Mouse (Mus musculus) embryonic facial prominence, embryonic 13.5 days (tissue): ENCODE data around the gene Hook2. TPM values are rescaled to one million over a fixed set of nuclear protein-coding genes. Genes with fewer than 3 reads are reported as not detected.

ENCODE experiments used
- ATAC-seq: fragments of 200-750 bp; cut with Nextera tagmentation; 2 replicates; pipeline ENCODE4 v1.8.0; 2017; ENCODE audit warnings: low read depth; ENCODE audit not compliant: insufficient number of reproducible peaks, insufficient read depth, low FRiP score, low TSS enrichment
- H3K27ac ChIP-seq: fragments of 300-500 bp; sonication (generic); 2 replicates; pipeline ENCODE4 v1.5.1; 2015; ENCODE audit warnings: moderate library complexity, mild to moderate bottlenecking, inconsistent platforms
- H3K27me3 ChIP-seq: fragments of 300-500 bp; sonication (generic); 2 replicates; pipeline ENCODE4 v1.6.1; 2015; ENCODE audit warnings: mild to moderate bottlenecking, inconsistent platforms
- H3K36me3 ChIP-seq: fragments of 300-500 bp; sonication (generic); 2 replicates; pipeline ENCODE4 v1.6.1; 2015; ENCODE audit warnings: mild to moderate bottlenecking, inconsistent platforms
- H3K4me1 ChIP-seq: fragments of 300-500 bp; sonication (generic); 2 replicates; pipeline ENCODE4 v1.6.1; 2015; ENCODE audit warnings: inconsistent platforms
- H3K4me2 ChIP-seq: fragments of 300-500 bp; sonication (generic); 2 replicates; pipeline ENCODE4 v1.6.1; 2015; ENCODE audit warnings: moderate library complexity, mild to moderate bottlenecking, inconsistent platforms
- H3K4me3 ChIP-seq: fragments of 300-500 bp; sonication (generic); 2 replicates; pipeline ENCODE4 v1.5.1; 2015; ENCODE audit warnings: mild to moderate bottlenecking, inconsistent platforms
- H3K9ac ChIP-seq: fragments of 300-500 bp; sonication (generic); 2 replicates; pipeline ENCODE4 v1.6.1; 2015; ENCODE audit warnings: mild to moderate bottlenecking, inconsistent platforms
- H3K9me3 ChIP-seq: fragments of 300-500 bp; sonication (generic); 2 replicates; pipeline ENCODE4 v1.6.1; 2016; ENCODE audit warnings: inconsistent platforms
- WGBS: fragments of 180-500 bp; shearing (Covaris S2); methylation state at CpG from one replicate; pipeline ENCODE4 v1.1.7; 2015; ENCODE audit warnings: mixed read lengths; 5-methylcytosine and 5-hydroxymethylcytosine counted together
- polyA plus RNA-seq: library from polyadenylated mRNA; unstranded; fragments of >200 nt; fragmentation: Nextera tagmentation; extraction: Ambion mirVana; gene quantifications from 2 replicates; pipeline ENCODE4 v1.2.1, GENCODE M21; 2015

Hook2 gene
- polyA plus RNA-seq, 1 experiment from 2014 or later, result 23.2 TPM

DNA sequence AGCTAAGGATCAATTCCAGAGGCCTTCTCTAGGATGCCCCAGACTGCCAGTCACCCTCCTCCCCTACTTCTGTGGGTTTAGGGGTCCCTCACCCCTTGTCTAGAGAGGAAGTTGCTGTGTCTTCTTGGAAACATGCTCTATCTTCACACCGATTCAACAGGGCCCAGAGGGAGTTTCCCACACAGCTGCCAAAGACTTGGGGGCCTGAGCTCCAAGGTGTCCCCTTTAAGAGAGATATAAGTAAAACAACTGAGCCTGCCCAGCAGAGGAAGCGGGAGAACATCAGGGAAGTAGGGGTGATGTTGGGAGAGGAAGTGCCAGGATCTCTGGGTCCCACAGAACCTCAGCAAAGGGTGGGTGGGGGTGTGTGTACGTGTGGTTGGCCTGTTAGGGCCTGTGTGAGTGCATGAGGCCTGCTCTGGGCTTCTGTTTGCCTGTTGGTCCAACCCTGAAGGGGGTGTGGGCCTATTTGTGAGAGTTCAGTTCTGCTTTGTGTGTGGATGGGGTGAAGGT is 7.8 kb upstream of the Hook2 start:
- peak overlapping the region; percentile 68 for H3K27ac ChIP-seq
- no peak overlapping the region for H3K4me2 ChIP-seq
- 63% methylated on average over 3 of the region's 3 CpGs for WGBS
- no peak overlapping the region for H3K9ac ChIP-seq
- peaks cover 75% of the 10 kb centered on the region for H3K4me1 ChIP-seq
- no peak overlapping the region for H3K4me3 ChIP-seq
- no peak for ATAC-seq
- no peaks in the 10 kb centered on the region for H3K9me3 ChIP-seq
- H3K27me3 ChIP-seq, result peaks cover 47% of the 10 kb centered on the region
- no peaks in the 10 kb centered on the region for H3K36me3 ChIP-seq

GRCm38 (mm10) chr8:84984294-84985048 is 5.9 kb upstream of the Hook2 start:
- 3% methylated on average over 16 of the region's 16 CpGs for WGBS
- Histone ChIP-seq H3K4me1 (peaks cover 63% of the 10 kb centered on the region), H3K27me3 (peaks cover 28% of the 10 kb centered on the region), H3K4me3 (peak overlapping the region; percentile 56), H3K27ac (peak overlapping the region; percentile 58), H3K9ac (peak overlapping the region; percentile 69), H3K4me2 (peak overlapping the region; percentile 99), H3K9me3 (no peaks in the 10 kb centered on the region), H3K36me3 (no peaks in the 10 kb centered on the region)
- ATAC-seq, result no peak

DNA sequence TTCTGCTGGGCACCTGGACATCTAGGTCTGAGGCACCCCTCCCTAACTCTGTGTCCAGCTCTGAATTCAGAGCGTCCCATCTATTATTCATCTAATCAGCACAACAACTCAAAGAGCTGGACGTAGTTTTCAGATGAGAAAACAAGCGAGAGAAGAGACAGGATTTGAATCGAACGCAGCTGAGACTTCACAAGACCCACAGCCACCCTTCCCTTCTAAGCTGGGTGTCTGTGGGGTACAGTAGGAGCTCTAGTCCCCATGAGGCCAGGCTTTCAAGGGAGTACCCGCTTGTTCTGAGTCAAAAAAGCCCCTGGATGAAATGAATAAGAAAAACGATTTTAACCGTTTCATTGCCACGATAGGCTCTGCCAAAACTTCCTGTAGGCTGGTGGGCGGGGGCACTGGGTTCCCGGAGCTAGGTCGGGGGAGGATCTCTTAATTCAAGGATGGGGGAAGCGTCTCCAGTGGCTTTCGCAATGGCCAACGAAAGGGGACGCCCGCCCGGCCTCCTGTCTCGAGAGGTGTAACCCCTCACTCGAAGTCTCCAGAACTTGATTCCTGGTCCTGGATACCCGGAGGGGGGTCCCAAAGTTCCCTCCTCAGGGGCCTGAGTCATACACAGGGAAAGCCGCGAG is 5.2 kb upstream of the Hook2 start:
- no peaks in the 10 kb centered on the region for H3K36me3 ChIP-seq
- peak overlapping the region; percentile 62 for H3K27ac ChIP-seq
- H3K9me3 ChIP-seq, result no peaks in the 10 kb centered on the region
- no peak for ATAC-seq
- peak overlapping the region; percentile 69 for H3K9ac ChIP-seq
- peaks cover 25% of the 10 kb centered on the region for H3K27me3 ChIP-seq
- peaks cover 57% of the 10 kb centered on the region for H3K4me1 ChIP-seq
- peak overlapping the region; percentile 56 for H3K4me3 ChIP-seq
- peak overlapping the region; percentile 99 for H3K4me2 ChIP-seq
- WGBS, result under 1% methylated on average over 23 of the region's 23 CpGs

DNA sequence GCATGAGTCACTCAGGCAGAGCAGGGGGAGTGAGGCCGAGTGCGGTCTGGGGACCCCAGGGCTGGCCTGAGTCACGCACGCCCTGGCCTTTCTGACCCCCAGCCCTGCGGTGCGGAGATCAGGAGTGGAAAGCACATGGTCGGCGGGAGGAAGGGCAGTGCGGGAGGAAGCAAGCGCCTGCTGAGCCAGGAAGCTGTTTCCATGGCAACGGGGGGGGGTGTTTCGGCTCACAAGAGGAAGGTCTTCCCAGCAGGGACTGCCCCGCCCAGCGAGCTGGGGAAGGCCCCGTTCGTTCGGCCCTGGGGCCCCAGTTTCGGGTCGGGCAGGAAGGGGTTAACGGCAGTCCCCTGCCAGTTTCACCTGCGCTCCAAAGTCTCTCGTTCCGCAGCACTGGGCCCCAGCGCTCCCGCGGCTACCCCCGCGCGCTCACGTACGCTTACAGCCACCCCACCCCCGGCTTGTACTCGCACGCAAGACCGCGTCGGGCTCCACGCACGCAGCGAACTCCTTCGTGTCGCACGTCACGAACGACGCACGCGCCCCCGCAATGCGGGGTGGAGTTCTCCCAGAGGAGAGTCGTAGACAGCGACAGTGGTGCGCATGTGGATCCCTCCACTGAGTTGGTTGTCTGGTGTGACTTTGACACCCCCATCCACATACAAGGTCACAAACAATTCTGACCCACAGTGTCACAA is 4.6 kb upstream of the Hook2 start:
- peaks cover 52% of the 10 kb centered on the region for H3K4me1 ChIP-seq
- WGBS, result under 1% methylated on average over 53 of the region's 53 CpGs
- peak overlapping the region; percentile 56 for H3K4me3 ChIP-seq
- peaks cover 25% of the 10 kb centered on the region for H3K27me3 ChIP-seq
- no peaks in the 10 kb centered on the region for H3K36me3 ChIP-seq
- peak overlapping the region; percentile 69 for H3K9ac ChIP-seq
- H3K27ac ChIP-seq, result peak overlapping the region; percentile 62
- peak overlapping the region; percentile 99 for H3K4me2 ChIP-seq
- no peak for ATAC-seq
- H3K9me3 ChIP-seq, result no peaks in the 10 kb centered on the region

DNA sequence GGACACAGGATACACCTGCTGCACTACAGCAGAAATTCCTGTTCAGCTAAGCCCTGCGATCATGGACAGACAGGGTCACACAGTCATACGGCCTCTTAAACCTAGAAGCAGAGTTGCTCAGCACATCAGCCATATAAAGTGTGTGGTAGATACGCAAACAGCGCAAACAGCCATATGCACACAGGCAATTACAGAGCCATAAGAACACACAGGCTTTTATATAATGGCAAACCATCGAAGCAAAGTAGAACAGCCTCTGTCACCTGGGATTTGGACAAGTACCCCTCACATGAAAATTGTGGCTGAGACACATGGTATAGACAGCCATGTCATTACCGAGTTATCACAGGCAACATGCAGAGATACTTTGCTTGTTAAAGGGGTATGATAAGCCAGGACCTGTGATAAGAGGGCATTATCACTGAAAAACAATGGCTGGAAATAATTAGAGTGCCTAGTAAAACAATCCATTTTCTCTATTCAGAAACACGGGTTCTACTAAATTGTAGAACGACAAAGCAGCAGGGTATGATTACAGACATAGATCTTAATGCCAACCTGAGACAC is 3.9 kb upstream of the Hook2 start:
- H3K9ac ChIP-seq, result peak overlapping the region; percentile 69

GRCm38 (mm10) chr8:84987388-84987787 is 3.0 kb upstream of the Hook2 start:
- Histone ChIP-seq H3K27me3 (peaks cover 25% of the 10 kb centered on the region), H3K9ac (no peak overlapping the region), H3K36me3 (no peaks in the 10 kb centered on the region), H3K4me1 (peaks cover 43% of the 10 kb centered on the region), H3K9me3 (no peaks in the 10 kb centered on the region), H3K4me3 (no peak overlapping the region), H3K4me2 (no peak overlapping the region), H3K27ac (no peak overlapping the region)
- ATAC-seq, result no peak
- WGBS, result 75% methylated on average over 5 of the region's 5 CpGs

More for the DNA sequence above, 3.9 kb upstream of the Hook2 start:
- Histone ChIP-seq H3K27me3 (peaks cover 25% of the 10 kb centered on the region), H3K4me3 (peak overlapping the region; percentile 56), H3K27ac (peak overlapping the region; percentile 62), H3K36me3 (no peaks in the 10 kb centered on the region), H3K9me3 (no peaks in the 10 kb centered on the region), H3K4me2 (peak overlapping the region; percentile 99), H3K4me1 (peaks cover 52% of the 10 kb centered on the region)
- WGBS, result 33% methylated on average over 8 of the region's 8 CpGs
- no peak for ATAC-seq

DNA sequence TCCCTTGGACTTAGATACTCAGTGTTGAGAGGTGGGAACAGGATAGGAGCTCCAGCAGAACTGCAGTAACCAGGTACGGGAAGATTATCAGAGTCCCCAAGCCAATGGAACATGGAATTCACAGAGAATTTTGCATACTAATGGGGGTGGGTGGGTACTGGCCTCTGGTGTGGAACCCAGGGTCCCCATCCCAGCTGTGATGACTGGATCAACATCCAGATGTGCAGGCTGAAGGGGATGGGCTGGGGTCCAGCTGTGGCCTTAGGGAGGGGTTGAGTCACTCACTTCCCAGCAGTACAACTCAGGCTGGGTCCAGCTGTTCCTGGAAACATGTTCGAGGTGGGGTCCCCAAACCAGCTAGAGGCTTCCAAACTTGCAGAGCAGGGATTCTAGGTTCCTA is 2.5 kb upstream of the Hook2 start:
- 65% methylated on average over 2 of the region's 2 CpGs for WGBS
- no peak overlapping the region for H3K4me2 ChIP-seq
- no peak overlapping the region for H3K9ac ChIP-seq
- no peak for ATAC-seq
- no peaks in the 10 kb centered on the region for H3K36me3 ChIP-seq
- peaks cover 40% of the 10 kb centered on the region for H3K4me1 ChIP-seq
- H3K9me3 ChIP-seq, result no peaks in the 10 kb centered on the region
- peaks cover 25% of the 10 kb centered on the region for H3K27me3 ChIP-seq
- no peak overlapping the region for H3K4me3 ChIP-seq
- H3K27ac ChIP-seq, result no peak overlapping the region

- peak overlapping the region; percentile 62; the same call in 1 of the 2 replicates for H3K4me3 ChIP-seq
Observed at GRCm38 (mm10) chr8:84989311-84989731, 1.1 kb upstream of the Hook2 start.

GRCm38 (mm10) chr8:84989810-84990209 is 593 bp upstream of the Hook2 start:
- peak overlapping the region; percentile 64; the same call in 1 of the 2 replicates for H3K27ac ChIP-seq

More at GRCm38 (mm10) chr8:84989311-84989731, 1.1 kb upstream of the Hook2 start:
- Histone ChIP-seq H3K27ac (peak overlapping the region; percentile 71), H3K9me3 (no peaks in the 10 kb centered on the region), H3K27me3 (peaks cover 22% of the 10 kb centered on the region), H3K4me1 (peaks cover 35% of the 10 kb centered on the region), H3K36me3 (no peaks in the 10 kb centered on the region), H3K9ac (peak overlapping the region; percentile 49; the same call in 1 of the 2 replicates), H3K4me2 (peak overlapping the region; percentile 90)
- WGBS, result 8% methylated on average over 15 of the region's 15 CpGs
- no peak for ATAC-seq

DNA sequence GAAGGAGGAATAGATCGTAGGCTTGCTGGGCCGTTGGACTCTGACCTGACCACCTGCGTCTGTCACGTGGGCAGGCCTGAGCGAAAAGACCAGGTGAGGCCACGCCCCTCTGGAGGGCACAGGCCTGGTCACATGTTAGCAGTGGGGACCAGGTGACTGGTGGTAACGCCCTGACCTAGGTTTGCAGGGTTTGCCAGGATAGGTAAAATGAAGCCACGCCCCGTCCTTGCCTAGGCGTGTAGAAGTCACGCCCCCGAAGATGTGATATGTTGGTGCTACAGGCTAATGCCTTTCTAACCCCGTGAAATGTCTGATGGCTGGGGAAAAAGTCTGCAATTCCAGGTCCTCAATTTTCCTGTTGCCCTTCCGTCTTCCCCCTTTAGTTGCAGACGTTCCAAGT is 433 bp downstream of the Hook2 start:
- Histone ChIP-seq H3K9ac (peak overlapping the region; percentile 78), H3K4me3 (peak overlapping the region; percentile 62), H3K27me3 (peaks cover 20% of the 10 kb centered on the region), H3K4me2 (peak overlapping the region; percentile 90), H3K9me3 (no peaks in the 10 kb centered on the region), H3K36me3 (0 out of 2 replicates have a peak, but pooled peaks cover 7% of the 10 kb centered on the region), H3K4me1 (peaks cover 25% of the 10 kb centered on the region), H3K27ac (peak overlapping the region; percentile 77)
- WGBS, result under 1% methylated on average over 15 of the region's 15 CpGs
- peak; percentile 74 for ATAC-seq

More at GRCm38 (mm10) chr8:84989810-84990209, 593 bp upstream of the Hook2 start:
- H3K4me1 ChIP-seq, result peaks cover 30% of the 10 kb centered on the region
- WGBS, result 0% methylated on average over 15 of the region's 15 CpGs
- peak overlapping the region; percentile 62 for H3K4me3 ChIP-seq
- peak overlapping the region; percentile 90 for H3K4me2 ChIP-seq
- no peaks in the 10 kb centered on the region for H3K9me3 ChIP-seq
- H3K36me3 ChIP-seq, result 0 out of 2 replicates have a peak, but pooled peaks cover 2% of the 10 kb centered on the region
- peak; percentile 56; the same call in 1 of the 2 replicates for ATAC-seq
- peaks cover 19% of the 10 kb centered on the region for H3K27me3 ChIP-seq
- H3K9ac ChIP-seq, result peak overlapping the region; percentile 69

- ATAC-seq, result no peak
- Histone ChIP-seq H3K27ac (no peak overlapping the region), H3K9me3 (no peaks in the 10 kb centered on the region), H3K36me3 (peaks cover 14% of the 10 kb centered on the region; the same call in 1 of the 2 replicates), H3K9ac (no peak overlapping the region), H3K27me3 (peaks cover 23% of the 10 kb centered on the region), H3K4me3 (no peak overlapping the region), H3K4me1 (peaks cover 14% of the 10 kb centered on the region), H3K4me2 (no peak overlapping the region)
- 95% methylated on average over 9 of the region's 9 CpGs for WGBS
Observed at GRCm38 (mm10) chr8:84994375-84994774, 4.0 kb downstream of the Hook2 start.
